Mouse (Mus musculus): ENCODE measurements around the gene Bmp3. TPM values are rescaled to one million over a fixed set of nuclear protein-coding genes. Genes with fewer than 3 reads are reported as not detected.

Bmp3 gene
- polyA plus RNA-seq, 1 experiment from 2014 or later, result 0.07 TPM

DNA sequence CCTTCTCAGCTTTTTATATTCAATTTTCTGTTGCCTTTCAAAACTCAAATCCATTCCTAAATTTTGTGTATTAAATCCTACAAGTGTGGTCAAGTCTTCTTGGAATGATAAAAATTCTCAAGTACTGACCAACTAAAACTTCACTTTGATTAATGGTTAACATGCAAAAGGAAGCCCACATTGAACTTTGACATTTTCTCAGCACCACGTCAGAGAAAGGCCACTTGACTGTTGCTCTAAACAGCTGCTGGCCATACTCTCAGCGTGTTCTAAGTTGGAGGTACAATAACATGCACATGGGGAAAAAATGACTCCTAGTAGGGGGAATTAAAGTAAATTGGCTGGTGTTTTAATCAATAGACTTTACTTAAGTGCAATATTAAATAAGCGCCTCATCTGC is 27.9 kb downstream of the Bmp3 start:
- Histone ChIP-seq H3K27ac (ENCODE audit: low read length) (no peak overlapping the region), H3K9me3 (replicated peaks; ENCODE audit: control insufficient read depth, low read length) (no peaks in the 10 kb centered on the region), H3K4me3 (ENCODE audit: low read depth, low read length) (no peak overlapping the region), H3K9ac (ENCODE audit: low read depth, low read length) (no peak overlapping the region), H3K36me3 (ENCODE audit: control insufficient read depth, insufficient read depth) (no peaks in the 10 kb centered on the region), H3K4me1 (ENCODE audit: control insufficient read depth, low read depth, low read length) (no peaks in the 10 kb centered on the region), H3K4me2 (ENCODE audit: low read depth, low read length) (no peak overlapping the region), H3K27me3 (ENCODE audit: control insufficient read depth, insufficient read depth, low read depth, low read length) (no peaks in the 10 kb centered on the region)
- no peak for ATAC-seq (ENCODE audit: low read depth)
- 38% methylated on average over 3 of the region's 3 CpGs for WGBS (ENCODE audit: insufficient replicate concordance)

DNA sequence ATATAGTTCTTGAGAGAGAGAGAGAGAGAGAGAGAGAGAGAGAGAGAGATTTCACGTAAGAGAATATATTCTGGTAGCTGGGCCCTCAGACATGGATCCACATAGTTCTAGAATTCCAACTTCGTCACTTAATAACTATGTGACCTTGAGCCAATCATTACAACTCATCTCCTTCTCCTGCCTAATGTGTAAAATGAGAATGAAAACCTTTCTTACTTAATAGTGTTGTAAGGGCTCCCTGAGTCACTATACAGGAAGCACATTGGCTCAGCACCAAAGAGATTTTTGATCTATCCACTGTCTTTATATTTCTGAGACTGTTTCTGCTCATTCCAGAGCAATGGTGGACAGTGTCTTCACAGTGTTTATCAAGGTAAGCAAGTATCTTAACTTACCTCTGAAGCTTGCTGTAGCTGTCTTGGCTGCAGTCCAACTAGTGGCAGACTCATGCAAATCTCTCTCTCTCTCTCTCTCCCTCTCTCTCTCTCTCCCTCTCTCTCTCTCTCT is 36.4 kb downstream of the Bmp3 start:
- H3K27ac ChIP-seq (ENCODE audit: low read length), result no peak overlapping the region
- 45% methylated on average over 2 of the region's 2 CpGs for WGBS (ENCODE audit: insufficient replicate concordance)
- H3K4me1 ChIP-seq (ENCODE audit: control insufficient read depth, low read depth, low read length), result no peaks in the 10 kb centered on the region
- H3K27me3 ChIP-seq (ENCODE audit: control insufficient read depth, insufficient read depth, low read depth, low read length), result no peaks in the 10 kb centered on the region
- no peaks in the 10 kb centered on the region for H3K36me3 ChIP-seq (ENCODE audit: control insufficient read depth, insufficient read depth)
- no peak for ATAC-seq (ENCODE audit: low read depth)
- H3K4me3 ChIP-seq (ENCODE audit: low read depth, low read length), result no peak overlapping the region
- H3K9me3 ChIP-seq (replicated peaks; ENCODE audit: control insufficient read depth, low read length), result no peaks in the 10 kb centered on the region
- H3K9ac ChIP-seq (ENCODE audit: low read depth, low read length), result no peak overlapping the region
- H3K4me2 ChIP-seq (ENCODE audit: low read depth, low read length), result no peak overlapping the region

DNA sequence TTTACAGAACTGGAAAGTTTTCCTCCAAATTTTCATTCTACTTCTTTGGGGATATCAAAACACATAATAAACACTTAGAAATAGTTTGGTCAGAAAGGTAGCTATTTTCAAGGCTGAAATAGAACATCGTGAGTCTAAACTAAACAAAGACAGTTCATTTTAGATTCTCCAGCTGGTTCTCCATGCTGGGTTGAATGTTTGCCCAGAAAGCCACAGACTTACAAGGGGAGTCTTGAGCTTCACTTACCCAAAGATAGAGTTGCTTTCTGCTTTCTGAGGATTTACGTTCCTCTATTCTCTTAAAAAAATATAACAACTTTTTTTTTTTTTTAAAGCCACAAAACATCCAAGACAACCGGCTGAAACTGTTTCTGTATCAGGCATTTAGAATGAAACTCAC is 40.1 kb downstream of the Bmp3 start:
- WGBS (ENCODE audit: insufficient replicate concordance), result 61% methylated on average over 3 of the region's 3 CpGs
- H3K4me2 ChIP-seq (ENCODE audit: low read depth, low read length), result no peak overlapping the region
- H3K4me3 ChIP-seq (ENCODE audit: low read depth, low read length), result no peak overlapping the region
- H3K27ac ChIP-seq (ENCODE audit: low read length), result no peak overlapping the region
- no peak overlapping the region for H3K9ac ChIP-seq (ENCODE audit: low read depth, low read length)
- ATAC-seq (ENCODE audit: low read depth), result no peak
- H3K27me3 ChIP-seq (ENCODE audit: control insufficient read depth, insufficient read depth, low read depth, low read length), result no peaks in the 10 kb centered on the region
- no peaks in the 10 kb centered on the region for H3K36me3 ChIP-seq (ENCODE audit: control insufficient read depth, insufficient read depth)
- H3K4me1 ChIP-seq (ENCODE audit: control insufficient read depth, low read depth, low read length), result no peaks in the 10 kb centered on the region
- no peaks in the 10 kb centered on the region for H3K9me3 ChIP-seq (replicated peaks; ENCODE audit: control insufficient read depth, low read length)

DNA sequence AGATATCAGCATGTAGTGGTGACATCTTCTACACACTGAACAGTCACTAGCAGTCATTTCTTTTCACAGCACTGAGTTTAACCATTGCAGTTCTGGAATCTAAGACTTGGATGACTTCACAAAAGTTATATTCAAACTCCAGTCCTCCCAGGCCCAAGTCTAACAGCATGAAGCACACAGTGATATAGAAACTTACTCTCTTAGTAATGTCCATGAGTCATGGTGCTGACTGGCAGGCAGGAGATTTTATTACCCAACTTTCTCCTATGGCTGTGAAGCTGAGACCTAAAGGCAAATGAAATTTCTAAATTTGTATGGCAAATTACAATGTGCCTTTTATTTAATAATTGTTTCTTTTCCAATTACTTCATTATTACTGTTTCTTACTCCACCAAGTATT is 43.7 kb downstream of the Bmp3 start:
- Histone ChIP-seq H3K27me3 (ENCODE audit: control insufficient read depth, insufficient read depth, low read depth, low read length) (no peaks in the 10 kb centered on the region), H3K27ac (ENCODE audit: low read length) (no peak overlapping the region), H3K4me3 (ENCODE audit: low read depth, low read length) (no peak overlapping the region), H3K9me3 (replicated peaks; ENCODE audit: control insufficient read depth, low read length) (no peaks in the 10 kb centered on the region), H3K4me1 (ENCODE audit: control insufficient read depth, low read depth, low read length) (no peaks in the 10 kb centered on the region), H3K4me2 (ENCODE audit: low read depth, low read length) (no peak overlapping the region), H3K36me3 (ENCODE audit: control insufficient read depth, insufficient read depth) (no peaks in the 10 kb centered on the region), H3K9ac (ENCODE audit: low read depth, low read length) (no peak overlapping the region)
- no peak for ATAC-seq (ENCODE audit: low read depth)

DNA sequence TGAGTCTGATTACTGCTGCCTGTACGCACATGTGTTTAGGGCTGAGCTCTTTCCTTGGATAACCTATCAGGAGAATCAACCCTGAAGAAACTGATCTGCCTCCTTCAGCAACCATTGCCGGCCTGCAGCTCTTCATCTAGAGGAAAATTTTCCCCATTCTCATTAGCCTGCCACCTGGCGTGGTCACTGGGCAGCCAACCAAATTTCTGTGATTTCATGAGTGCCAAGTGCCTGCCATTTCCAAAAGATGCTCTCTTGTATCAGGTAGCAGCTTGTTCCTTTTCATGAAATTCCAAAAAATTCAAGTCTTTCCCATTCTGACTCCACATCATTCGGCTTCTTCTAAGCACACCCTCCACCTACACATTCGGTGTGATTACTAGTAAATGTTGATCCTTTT is 46.7 kb downstream of the Bmp3 start:
- Histone ChIP-seq H3K4me2 (ENCODE audit: low read depth, low read length) (no peak overlapping the region), H3K36me3 (ENCODE audit: control insufficient read depth, insufficient read depth) (no peaks in the 10 kb centered on the region), H3K27ac (ENCODE audit: low read length) (no peak overlapping the region), H3K27me3 (ENCODE audit: control insufficient read depth, insufficient read depth, low read depth, low read length) (no peaks in the 10 kb centered on the region), H3K4me3 (ENCODE audit: low read depth, low read length) (no peak overlapping the region), H3K9me3 (replicated peaks; ENCODE audit: control insufficient read depth, low read length) (no peaks in the 10 kb centered on the region), H3K4me1 (ENCODE audit: control insufficient read depth, low read depth, low read length) (no peaks in the 10 kb centered on the region), H3K9ac (ENCODE audit: low read depth, low read length) (no peak overlapping the region)
- ATAC-seq (ENCODE audit: low read depth), result no peak
- 59% methylated on average over 5 of the region's 5 CpGs for WGBS (ENCODE audit: insufficient replicate concordance)

DNA sequence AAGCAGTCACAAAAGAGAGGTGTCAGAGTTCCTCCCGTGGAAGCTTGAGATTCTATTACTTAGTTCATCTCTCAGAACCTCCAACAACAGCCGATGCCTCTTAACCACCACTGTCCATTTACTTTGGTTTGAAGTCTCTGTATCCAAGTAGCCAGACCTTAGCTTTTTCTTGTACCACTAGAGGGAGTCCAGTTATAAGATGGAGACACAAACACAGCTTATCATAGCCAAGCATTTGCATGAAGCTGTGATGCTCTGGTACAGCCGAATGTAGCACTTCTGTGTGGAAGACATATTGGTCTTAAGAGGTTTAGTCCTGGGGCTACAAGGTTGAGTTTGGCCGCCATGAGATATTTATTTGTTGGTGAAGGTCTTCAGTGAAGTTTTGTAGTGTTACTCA is 48.1 kb downstream of the Bmp3 start:
- Histone ChIP-seq H3K36me3 (ENCODE audit: control insufficient read depth, insufficient read depth) (no peaks in the 10 kb centered on the region), H3K4me3 (ENCODE audit: low read depth, low read length) (no peak overlapping the region), H3K4me2 (ENCODE audit: low read depth, low read length) (no peak overlapping the region), H3K27ac (ENCODE audit: low read length) (no peak overlapping the region), H3K9ac (ENCODE audit: low read depth, low read length) (no peak overlapping the region), H3K4me1 (ENCODE audit: control insufficient read depth, low read depth, low read length) (no peaks in the 10 kb centered on the region), H3K9me3 (replicated peaks; ENCODE audit: control insufficient read depth, low read length) (no peaks in the 10 kb centered on the region), H3K27me3 (ENCODE audit: control insufficient read depth, insufficient read depth, low read depth, low read length) (no peaks in the 10 kb centered on the region)
- WGBS (ENCODE audit: insufficient replicate concordance), result 48% methylated on average over 4 of the region's 4 CpGs
- no peak for ATAC-seq (ENCODE audit: low read depth)

DNA sequence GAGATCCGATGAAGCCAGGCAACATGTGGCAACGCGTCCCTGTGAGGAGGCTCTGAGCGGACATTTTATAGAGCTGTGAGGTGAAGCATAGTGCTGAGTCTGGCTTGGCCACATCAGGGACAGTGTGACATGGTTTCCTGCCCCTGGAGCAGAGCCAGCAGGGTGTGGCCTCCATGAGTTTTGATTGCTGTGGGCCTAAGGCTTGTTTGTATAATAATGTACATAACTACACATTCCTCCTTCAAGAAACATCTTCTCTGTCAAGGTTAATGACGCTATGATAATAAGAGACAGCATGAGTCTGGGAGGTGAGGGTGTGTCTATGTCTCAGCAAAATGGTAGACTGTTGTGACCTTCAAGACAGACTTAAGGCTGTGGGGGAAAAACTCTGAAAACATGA is 64.5 kb downstream of the Bmp3 start:
- Histone ChIP-seq H3K27me3 (ENCODE audit: control insufficient read depth, insufficient read depth, low read depth, low read length) (no peaks in the 10 kb centered on the region), H3K9ac (ENCODE audit: low read depth, low read length) (no peak overlapping the region), H3K27ac (ENCODE audit: low read length) (no peak overlapping the region), H3K4me1 (ENCODE audit: control insufficient read depth, low read depth, low read length) (no peaks in the 10 kb centered on the region), H3K4me3 (ENCODE audit: low read depth, low read length) (no peak overlapping the region), H3K4me2 (ENCODE audit: low read depth, low read length) (no peak overlapping the region), H3K36me3 (ENCODE audit: control insufficient read depth, insufficient read depth) (no peaks in the 10 kb centered on the region), H3K9me3 (replicated peaks; ENCODE audit: control insufficient read depth, low read length) (no peaks in the 10 kb centered on the region)
- ATAC-seq (ENCODE audit: low read depth), result no peak
- 72% methylated on average over 5 of the region's 5 CpGs for WGBS (ENCODE audit: insufficient replicate concordance)

DNA sequence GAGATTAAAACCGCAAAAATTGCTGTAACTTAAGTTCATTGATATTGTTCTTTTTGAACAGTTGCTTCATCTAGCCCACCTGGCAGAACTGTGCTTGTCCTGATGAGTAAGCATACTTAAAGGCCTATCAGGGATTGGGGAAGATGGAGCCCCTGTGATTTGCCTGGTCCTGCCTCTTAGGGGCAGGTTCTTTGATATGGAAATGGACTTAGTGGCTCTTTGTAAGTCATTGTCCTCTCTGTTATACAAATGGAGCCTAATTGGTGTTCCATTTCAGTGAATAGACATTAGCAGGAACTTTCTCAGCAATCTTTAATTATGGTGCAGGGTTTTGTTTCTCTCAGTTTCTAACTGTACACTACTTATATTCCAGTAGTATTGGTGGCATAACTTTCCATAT is 67.4 kb downstream of the Bmp3 start:
- H3K4me1 ChIP-seq (ENCODE audit: control insufficient read depth, low read depth, low read length), result no peaks in the 10 kb centered on the region
- H3K27ac ChIP-seq (ENCODE audit: low read length), result no peak overlapping the region
- no peaks in the 10 kb centered on the region for H3K9me3 ChIP-seq (replicated peaks; ENCODE audit: control insufficient read depth, low read length)
- 79% methylated on average over 1 of the region's 1 CpGs for WGBS (ENCODE audit: insufficient replicate concordance)
- no peaks in the 10 kb centered on the region for H3K27me3 ChIP-seq (ENCODE audit: control insufficient read depth, insufficient read depth, low read depth, low read length)
- no peaks in the 10 kb centered on the region for H3K36me3 ChIP-seq (ENCODE audit: control insufficient read depth, insufficient read depth)
- no peak for ATAC-seq (ENCODE audit: low read depth)
- no peak overlapping the region for H3K9ac ChIP-seq (ENCODE audit: low read depth, low read length)
- no peak overlapping the region for H3K4me2 ChIP-seq (ENCODE audit: low read depth, low read length)
- H3K4me3 ChIP-seq (ENCODE audit: low read depth, low read length), result no peak overlapping the region

DNA sequence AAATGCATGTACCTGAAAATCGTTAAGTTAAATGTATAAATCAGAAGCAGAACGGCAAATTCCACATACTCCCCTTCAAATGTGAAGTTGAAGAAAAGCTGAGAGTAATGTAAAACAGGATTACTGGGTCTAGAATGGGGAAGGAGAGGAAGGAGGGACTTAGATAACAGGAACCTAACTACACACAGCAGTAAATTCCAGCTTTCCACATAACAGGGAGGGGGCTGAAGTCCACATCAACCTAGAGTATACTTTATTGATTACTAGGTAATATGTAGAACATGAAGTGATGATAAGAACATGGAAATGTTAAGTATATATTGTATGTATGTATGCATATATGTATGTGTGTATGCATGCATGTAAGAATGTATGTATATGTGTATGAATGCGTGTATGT is 68.7 kb downstream of the Bmp3 start:
- H3K27ac ChIP-seq (ENCODE audit: low read length), result no peak overlapping the region
- no peaks in the 10 kb centered on the region for H3K27me3 ChIP-seq (ENCODE audit: control insufficient read depth, insufficient read depth, low read depth, low read length)
- no peak overlapping the region for H3K4me2 ChIP-seq (ENCODE audit: low read depth, low read length)
- no peaks in the 10 kb centered on the region for H3K9me3 ChIP-seq (replicated peaks; ENCODE audit: control insufficient read depth, low read length)
- no peak for ATAC-seq (ENCODE audit: low read depth)
- 72% methylated on average over 3 of the region's 3 CpGs for WGBS (ENCODE audit: insufficient replicate concordance)
- no peaks in the 10 kb centered on the region for H3K4me1 ChIP-seq (ENCODE audit: control insufficient read depth, low read depth, low read length)
- no peaks in the 10 kb centered on the region for H3K36me3 ChIP-seq (ENCODE audit: control insufficient read depth, insufficient read depth)
- H3K9ac ChIP-seq (ENCODE audit: low read depth, low read length), result no peak overlapping the region
- H3K4me3 ChIP-seq (ENCODE audit: low read depth, low read length), result no peak overlapping the region

Measured in liver, embryonic 16.5 days (tissue).